Mouse (Mus musculus): ENCODE data around the gene Nr2e1.

- TF ChIP-seq CTCF (IDR thresholded peaks at IDR 0.05; ENCODE audit: borderline replicate concordance, extremely low read depth, insufficient read depth, insufficient read length) (no peak), POLR2A (IDR thresholded peaks at IDR 0.05; ENCODE audit: borderline replicate concordance, extremely low read depth, insufficient read depth, insufficient read length, poor library complexity, severe bottlenecking) (no peak)
Observed at GRCm38 (mm10) chr10:42614766-42615165, 31.3 kb upstream of the Nr2e1 start.

Measured in brain, embryonic 14.5 days (tissue).